Mouse (Mus musculus) C2C12 (cell line): ENCODE measurements around the gene Nap1l4. TPM values are rescaled to one million over a fixed set of nuclear protein-coding genes. Genes with fewer than 3 reads are reported as not detected.

Experiments
- H3K27me3 ChIP-seq: one replicate; pipeline ENCODE4 v1.6.1; 2011; ENCODE audit not compliant: control insufficient read depth, insufficient read depth, insufficient read length
- H3K36me3 ChIP-seq: one replicate; pipeline ENCODE4 v1.6.1; 2011; ENCODE audit not compliant: control insufficient read depth, insufficient read depth
- H3K4me3 ChIP-seq: one replicate; pipeline ENCODE4 v1.5.1; 2011; ENCODE audit warnings: mild to moderate bottlenecking, control low read depth; ENCODE audit not compliant: poor library complexity, insufficient read depth, severe bottlenecking
- H3K79me2 ChIP-seq: one replicate; pipeline ENCODE4 v1.6.1; 2011; ENCODE audit not compliant: control insufficient read depth, insufficient read depth
- H3K79me3 ChIP-seq: one replicate; pipeline ENCODE4 v1.6.1; 2011; ENCODE audit warnings: low read depth, control low read depth
- H3ac ChIP-seq: one replicate; pipeline ENCODE3; 2011; ENCODE audit warnings: low read depth; ENCODE audit not compliant: control insufficient read depth, insufficient read length
- CEBPB ChIP-seq: IDR thresholded peaks from one replicate; pipeline ENCODE4 v1.6.1; 2011; ENCODE audit warnings: low read depth, mild to moderate bottlenecking, control low read depth, moderate library complexity
- CTCF ChIP-seq: IDR thresholded peaks from one replicate; pipeline ENCODE4 v1.5.1; 2011; ENCODE audit not compliant: control insufficient read depth, insufficient read depth, insufficient read length
- FOSL1 ChIP-seq: IDR thresholded peaks from one replicate; pipeline ENCODE4 v1.8.0; 2011; ENCODE audit warnings: mild to moderate bottlenecking, low read length; ENCODE audit not compliant: poor library complexity, insufficient read depth, severe bottlenecking
- MAX ChIP-seq: IDR thresholded peaks from one replicate; pipeline ENCODE4 v1.6.1; 2011; ENCODE audit warnings: mild to moderate bottlenecking, control low read depth
- MYOD1 ChIP-seq: IDR thresholded peaks from one replicate; pipeline ENCODE4 v1.6.1; 2011; ENCODE audit warnings: low read depth; ENCODE audit not compliant: control insufficient read depth, insufficient read length
- MYOG ChIP-seq: IDR thresholded peaks from one replicate; pipeline ENCODE4 v1.6.1; 2011; ENCODE audit not compliant: control insufficient read depth, insufficient read length; ENCODE audit errors: extremely low read depth
- USF1 ChIP-seq: IDR thresholded peaks from one replicate; pipeline ENCODE4 v1.6.1; 2011; ENCODE audit warnings: low read depth, mild to moderate bottlenecking, control low read depth, moderate library complexity
- polyA plus RNA-seq: library from polyadenylated mRNA; unstranded; fragments of >200 nt; fragmentation: generic; extraction: Trizol; gene quantifications from one replicate; pipeline ENCODE4 v1.2.1, GENCODE M21; 2012; ENCODE audit warnings: missing spikeins

Gene Nap1l4
- polyA plus RNA-seq, 1 experiment = 112 TPM

- peaks cover 77% of the 10 kb centered on the region for H3K36me3 ChIP-seq
Measured at GRCm38 (mm10) chr7:143557616-143558015, 8.7 kb upstream of the Nap1l4 start.

GRCm38 (mm10) chr7:143556964-143557610, 8.2 kb upstream of the Nap1l4 start:
- H3K79me2 ChIP-seq = no peaks in the 10 kb centered on the region
- peaks cover 72% of the 10 kb centered on the region for H3K36me3 ChIP-seq
- no peak overlapping the region for H3ac ChIP-seq
- no peaks in the 10 kb centered on the region for H3K27me3 ChIP-seq
- H3K79me3 ChIP-seq = no peaks in the 10 kb centered on the region
- TF ChIP-seq MYOD1 = peak; percentile 19
- no peak for TF ChIP-seq MYOG
- no peak overlapping the region for H3K4me3 ChIP-seq

More at GRCm38 (mm10) chr7:143557616-143558015, 8.7 kb upstream of the Nap1l4 start:
- no peaks in the 10 kb centered on the region for H3K79me3 ChIP-seq
- no peaks in the 10 kb centered on the region for H3K79me2 ChIP-seq
- TF ChIP-seq FOSL1 (no peak), USF1 (no peak), MAX (no peak), CTCF (no peak), CEBPB (no peak), MYOG (no peak), MYOD1 (no peak)
- no peaks in the 10 kb centered on the region for H3K27me3 ChIP-seq
- no peak overlapping the region for H3ac ChIP-seq
- no peak overlapping the region for H3K4me3 ChIP-seq

- peak overlapping the region; percentile 30 for H3K4me3 ChIP-seq
- no peaks in the 10 kb centered on the region for H3K27me3 ChIP-seq
- peaks cover 17% of the 10 kb centered on the region for H3K36me3 ChIP-seq
- no peak for TF ChIP-seq USF1
- H3ac ChIP-seq = peak overlapping the region; percentile 82
- H3K79me3 ChIP-seq = peaks cover 39% of the 10 kb centered on the region
- peaks cover 39% of the 10 kb centered on the region for H3K79me2 ChIP-seq
Measured at GRCm38 (mm10) chr7:143549588-143550220, 798 bp upstream of the Nap1l4 start.

GRCm38 (mm10) chr7:143548231-143548961, 510 bp downstream of the Nap1l4 start:
- TF ChIP-seq MYOD1 (no peak), CEBPB (no peak), USF1 (no peak), MAX (no peak), MYOG (no peak), FOSL1 (no peak), CTCF (no peak)

GRCm38 (mm10) chr7:143546554-143546953, 2.4 kb downstream of the Nap1l4 start:
- Histone ChIP-seq H3K79me3 (peaks cover 71% of the 10 kb centered on the region), H3K27me3 (no peaks in the 10 kb centered on the region), H3ac (no peak overlapping the region), H3K4me3 (no peak overlapping the region), H3K79me2 (peaks cover 71% of the 10 kb centered on the region), H3K36me3 (peaks cover 1% of the 10 kb centered on the region)
- no peak for TF ChIP-seq USF1
- TF ChIP-seq CTCF = no peak
- no peak for TF ChIP-seq MAX
- no peak for TF ChIP-seq CEBPB
- no peak for TF ChIP-seq FOSL1
- TF ChIP-seq MYOG = no peak
- TF ChIP-seq MYOD1 = no peak

More at GRCm38 (mm10) chr7:143548231-143548961, 510 bp downstream of the Nap1l4 start:
- Histone ChIP-seq H3K4me3 (peak overlapping the region; percentile 92), H3K27me3 (no peaks in the 10 kb centered on the region), H3K36me3 (peaks cover 7% of the 10 kb centered on the region), H3ac (peak overlapping the region; percentile 86), H3K79me2 (peaks cover 52% of the 10 kb centered on the region), H3K79me3 (peaks cover 52% of the 10 kb centered on the region)

- Histone ChIP-seq H3K36me3 (peaks cover 9% of the 10 kb centered on the region), H3K79me3 (peaks cover 92% of the 10 kb centered on the region)
- TF ChIP-seq FOSL1 (no peak), USF1 (no peak), CEBPB (no peak), MYOG (no peak), MYOD1 (no peak), MAX (no peak), CTCF (no peak)
Measured at GRCm38 (mm10) chr7:143544368-143544767, 4.5 kb downstream of the Nap1l4 start.

More at GRCm38 (mm10) chr7:143544368-143544767, 4.5 kb downstream of the Nap1l4 start:
- Histone ChIP-seq H3K4me3 (no peak overlapping the region), H3K27me3 (no peaks in the 10 kb centered on the region), H3K79me2 (peaks cover 93% of the 10 kb centered on the region), H3ac (no peak overlapping the region)
